Mouse (Mus musculus) inflammation-experienced regulatory T-cells, adult 16 weeks (primary cell): ENCODE data around the gene Osbpl8. TPM values are rescaled to one million over a fixed set of nuclear protein-coding genes. Genes with fewer than 3 reads are reported as not detected.

Experiments
- polyA plus RNA-seq: library from polyadenylated mRNA; unstranded; fragments of 100-300 nt; shearing (Covaris generic); gene quantifications from one replicate; pipeline ENCODE4 v1.2.1, GENCODE M21; 2017

Gene Osbpl8
- 16.1 TPM for polyA plus RNA-seq

DNA sequence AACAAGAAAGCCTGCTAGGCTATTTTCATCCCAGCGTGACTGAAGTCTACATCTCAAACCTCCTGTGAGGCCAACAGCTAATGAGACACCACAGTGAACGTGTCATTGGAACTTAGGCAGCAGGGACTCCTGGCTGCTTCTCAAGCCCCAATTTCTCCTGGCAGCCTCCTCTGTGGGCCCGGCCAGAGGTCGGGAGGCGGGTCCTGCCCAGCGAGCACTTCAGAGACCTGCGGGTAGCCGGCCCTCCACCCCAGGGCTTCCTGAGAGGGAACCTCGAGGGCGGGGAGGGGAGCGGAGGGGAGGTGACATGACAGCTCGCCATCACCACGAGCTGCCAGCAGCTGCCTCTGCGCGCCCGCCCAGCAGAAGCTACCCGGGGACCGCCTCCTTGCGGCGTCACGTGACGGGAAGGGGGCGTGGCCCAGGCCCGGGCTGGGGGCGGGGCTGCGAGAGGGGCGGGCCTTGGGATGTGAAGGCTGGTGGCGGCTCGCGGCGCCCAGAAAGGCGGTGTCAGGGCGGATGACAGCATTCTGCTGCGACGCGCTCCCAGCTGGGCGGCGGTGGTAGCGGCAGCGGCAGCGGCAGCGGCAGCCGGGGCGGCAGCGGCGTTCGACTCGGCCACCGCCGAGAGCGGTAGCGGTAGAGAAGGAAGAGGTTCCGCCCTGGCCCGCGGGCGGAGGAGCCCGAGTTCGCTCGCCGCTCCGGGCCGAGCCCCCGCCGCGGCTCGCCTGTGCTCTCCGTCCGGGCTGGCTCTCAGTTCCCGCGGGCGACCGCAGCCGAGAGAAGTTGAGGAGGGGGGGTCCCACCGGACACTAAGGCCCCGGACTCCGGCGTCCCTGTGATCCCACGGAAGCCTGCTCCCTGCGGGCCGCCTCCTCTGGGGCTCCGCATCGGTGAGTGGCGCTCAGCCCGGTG is at the start of gene Osbpl8:
Gene Osbpl8, plus strand, starts transcription at position 449 of the 915 bp plus-strand sequence.

DNA sequence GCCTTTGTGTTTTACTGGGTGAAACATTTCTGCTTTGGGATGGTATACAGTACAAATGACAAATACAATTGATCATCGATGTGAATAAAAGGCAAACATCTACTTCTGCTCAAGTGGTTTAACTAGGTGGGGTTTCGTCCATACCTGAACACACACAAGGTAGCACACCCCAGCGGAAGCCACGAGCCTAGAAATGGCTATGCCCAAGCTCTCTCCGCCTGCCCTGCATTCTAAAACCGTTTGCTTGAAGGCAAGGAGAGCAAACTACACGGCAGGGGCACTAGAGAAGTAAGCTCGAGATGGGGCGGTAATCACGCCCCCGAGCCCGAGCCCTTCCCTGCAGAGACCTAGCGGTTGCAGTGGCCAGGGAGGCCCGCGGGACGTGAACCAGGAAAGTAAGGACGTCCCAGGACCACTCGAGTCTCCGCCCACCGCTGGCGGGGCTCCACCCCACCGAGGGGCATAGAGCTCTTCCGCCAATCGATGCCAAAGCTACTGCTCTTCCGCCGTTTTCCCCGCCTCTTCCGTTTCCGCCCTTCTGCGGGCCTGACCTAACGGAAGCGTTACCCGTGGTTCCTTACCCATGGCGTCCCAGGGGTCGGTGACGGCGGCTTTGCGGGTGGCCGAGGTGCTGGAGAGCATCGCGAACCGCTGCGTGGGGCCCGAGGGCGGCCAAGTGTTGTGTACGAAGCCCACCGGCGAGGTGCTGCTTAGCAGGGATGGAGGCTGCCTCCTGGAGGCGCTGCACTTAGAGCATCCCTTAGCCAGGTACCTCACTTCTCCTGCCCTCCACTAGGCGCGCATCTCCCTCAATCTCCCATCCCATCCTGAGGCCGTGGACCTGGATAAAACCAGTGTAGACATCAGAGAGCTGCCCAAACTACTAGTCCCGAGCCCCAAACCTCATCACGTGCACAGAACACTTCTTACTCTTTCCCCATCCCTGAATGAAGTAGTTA is 133.9 kb downstream of the Osbpl8 start, which contains the start of gene Bbs10:
Gene Bbs10, plus strand, starts transcription at position 540 of the 959 bp plus-strand sequence.

Other genes starting within 250 kb of the Osbpl8 start
- gene Csrp2, start 245.0 kb upstream of the Osbpl8 start, polyA plus RNA-seq, result 6.8 TPM
- gene Zdhhc17, start 154.6 kb upstream of the Osbpl8 start, polyA plus RNA-seq, result 36.6 TPM
- gene Bbs10, start 133.9 kb downstream of the Osbpl8 start, polyA plus RNA-seq, result 2.4 TPM